Mouse (Mus musculus): ENCODE results near the gene Camk1g. TPM values are rescaled to one million over a fixed set of nuclear protein-coding genes. Genes with fewer than 3 reads are reported as not detected.

Gene Camk1g
- polyA plus RNA-seq, 1 experiment = not detected

- no peak for TF ChIP-seq GATA1 (IDR thresholded peaks at IDR 0.05; ENCODE audit: low read length)
Measured at GRCm38 (mm10) chr1:193382841-193383462, 12.9 kb upstream of the Camk1g start.

DNA sequence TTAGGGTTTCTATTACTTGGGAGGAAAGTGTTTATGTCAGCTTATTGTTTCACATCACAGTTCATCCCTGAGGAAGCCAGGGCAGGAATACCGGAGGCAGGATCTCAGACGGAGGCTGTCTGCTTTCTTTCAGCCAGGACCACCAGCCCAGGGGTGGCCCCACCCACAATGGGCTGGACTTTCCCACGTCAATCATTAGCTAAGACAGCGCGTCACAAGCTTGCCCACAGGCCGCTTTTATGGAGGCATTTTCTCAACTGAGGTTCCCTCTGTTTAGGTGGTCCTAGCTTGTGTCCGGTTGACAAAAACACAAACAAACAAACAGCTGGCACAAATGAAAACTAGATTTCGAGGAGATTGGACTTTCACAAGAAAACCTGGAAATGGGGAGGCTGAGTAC is 12.3 kb upstream of the Camk1g start:
- TF ChIP-seq GATA1 (IDR thresholded peaks at IDR 0.05; ENCODE audit: low read length) = no peak

- no peak for TF ChIP-seq GATA1 (IDR thresholded peaks at IDR 0.05; ENCODE audit: low read length)
Measured at GRCm38 (mm10) chr1:193381597-193382404, 11.7 kb upstream of the Camk1g start.

- TF ChIP-seq GATA1 (IDR thresholded peaks at IDR 0.05; ENCODE audit: low read length) = no peak
Measured at GRCm38 (mm10) chr1:193380877-193381276, 10.8 kb upstream of the Camk1g start.

DNA sequence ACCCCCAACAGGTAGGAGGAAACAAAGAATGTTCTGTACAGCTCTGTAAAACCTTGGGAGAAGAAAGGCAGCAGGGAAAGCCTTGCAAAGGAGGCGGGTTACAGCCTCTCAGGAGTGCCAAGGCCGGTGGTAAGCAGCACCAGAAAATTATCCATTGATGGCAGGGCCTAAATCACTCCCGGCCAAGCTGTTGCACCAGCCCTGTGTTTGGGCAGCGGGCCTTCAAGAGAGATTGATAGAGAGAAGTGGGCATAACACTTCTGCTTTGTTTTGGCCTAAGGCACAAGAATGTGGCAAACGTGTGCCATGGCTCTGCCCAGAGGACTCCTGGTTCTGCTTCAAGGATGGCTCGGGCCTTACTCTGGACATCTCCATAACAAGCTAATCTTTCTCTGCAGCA is 9.5 kb upstream of the Camk1g start:
- TF ChIP-seq GATA1 (IDR thresholded peaks at IDR 0.05; ENCODE audit: low read length) = no peak

DNA sequence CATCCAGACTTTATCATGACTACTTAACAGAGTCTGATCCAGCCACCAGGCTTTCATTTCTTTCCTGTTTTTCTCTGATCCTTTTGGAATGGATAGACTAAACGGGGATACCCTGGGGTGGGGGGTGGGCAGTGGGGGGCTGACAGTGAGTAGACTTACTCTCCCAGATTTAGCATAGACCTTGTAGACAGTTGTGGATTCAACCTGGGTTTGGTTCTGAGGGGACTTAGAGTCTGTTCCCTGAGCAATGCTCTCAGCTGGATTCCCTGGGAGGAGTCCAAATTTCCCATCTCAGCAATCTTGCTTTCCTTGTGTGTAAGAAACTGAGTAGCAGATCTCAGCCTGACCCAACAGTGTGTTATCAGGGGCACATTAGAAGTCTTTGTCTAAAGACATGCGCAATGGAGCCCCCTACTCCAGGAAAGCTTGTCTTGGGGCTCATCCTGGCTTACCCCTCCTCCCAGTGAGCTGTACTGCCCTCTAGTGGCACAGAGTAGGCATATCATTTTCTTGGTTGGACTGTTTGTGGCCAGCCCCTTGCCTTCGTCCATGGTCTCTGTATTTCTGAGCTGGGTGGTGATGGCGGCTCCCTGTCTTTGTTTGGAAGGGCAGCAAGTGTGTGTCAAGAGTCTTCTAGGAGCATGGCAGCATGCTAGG is 6.5 kb upstream of the Camk1g start:
- TF ChIP-seq GATA1 (IDR thresholded peaks at IDR 0.05; ENCODE audit: low read length) = no peak

DNA sequence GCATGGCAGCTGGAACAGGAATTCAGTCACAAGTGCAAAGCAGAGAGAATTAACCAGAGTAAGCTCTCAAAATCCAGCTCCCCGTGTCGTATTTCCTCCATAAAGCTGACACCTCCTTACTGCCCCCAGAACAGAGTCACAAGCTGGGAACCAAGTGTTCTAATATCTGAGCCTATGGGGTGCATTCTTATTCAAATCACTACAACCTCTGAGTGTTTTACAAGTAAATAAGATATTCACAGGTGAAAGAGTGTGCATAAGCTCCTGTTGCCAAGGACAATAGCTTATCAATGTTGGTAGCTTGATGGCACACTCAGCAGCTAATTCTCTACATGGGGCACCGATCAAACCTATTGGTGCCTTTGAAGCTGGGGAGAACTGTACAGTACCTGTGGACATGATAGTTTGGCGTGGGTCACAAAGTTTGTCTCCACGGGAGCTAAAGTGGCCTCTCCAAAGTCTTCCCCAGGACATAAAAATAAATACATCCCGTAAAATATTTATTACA is 3.9 kb upstream of the Camk1g start:
- no peak for TF ChIP-seq GATA1 (IDR thresholded peaks at IDR 0.05; ENCODE audit: low read length)

GRCm38 (mm10) chr1:193369091-193369490 is 1.0 kb downstream of the Camk1g start:
- no peak for TF ChIP-seq GATA1 (IDR thresholded peaks at IDR 0.05; ENCODE audit: low read length)

DNA sequence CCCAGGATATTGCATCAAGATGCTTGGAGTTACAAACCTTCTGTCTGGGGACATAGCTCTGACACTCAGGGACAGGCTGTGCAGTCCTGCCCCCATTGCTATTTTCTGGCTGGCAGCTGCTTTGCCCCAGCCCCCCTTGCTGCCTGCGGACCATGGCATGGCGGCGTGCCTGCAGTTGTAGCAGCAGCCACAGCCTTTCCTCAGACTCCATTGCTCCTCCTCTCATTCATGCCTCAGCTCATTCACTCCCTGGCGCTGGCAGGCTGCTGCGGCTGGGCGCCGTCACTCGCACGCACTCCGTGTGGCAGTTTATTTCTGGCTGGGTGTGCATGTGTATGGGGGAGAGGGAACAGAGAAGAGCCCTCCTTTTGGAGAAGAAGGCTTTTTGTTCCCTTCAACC is 2.0 kb downstream of the Camk1g start:
- TF ChIP-seq GATA1 (IDR thresholded peaks at IDR 0.05; ENCODE audit: low read length) = no peak

DNA sequence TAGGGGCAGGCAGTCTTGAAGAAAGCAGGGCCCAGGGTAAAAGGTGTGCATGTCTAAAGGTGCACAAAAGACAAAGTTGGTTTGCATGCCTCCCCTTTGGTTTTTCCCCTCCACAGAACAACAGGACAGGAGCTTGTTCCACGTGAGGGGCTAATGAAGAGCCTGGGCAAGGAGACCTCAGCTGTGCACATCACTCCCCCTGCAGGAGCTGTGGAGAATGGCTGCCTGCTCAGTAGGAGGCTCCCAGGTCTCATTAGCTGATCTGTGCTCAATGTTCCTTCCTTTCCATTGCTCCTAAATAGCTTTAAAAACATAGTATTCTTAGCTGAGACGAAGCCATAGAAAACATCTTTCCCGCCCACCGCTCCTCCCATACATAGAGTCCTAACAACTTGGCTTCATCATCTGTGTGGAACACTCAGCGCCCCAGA is 6.3 kb downstream of the Camk1g start:
- TF ChIP-seq GATA1 (IDR thresholded peaks at IDR 0.05; ENCODE audit: low read length) = no peak

- no peak for TF ChIP-seq GATA1 (IDR thresholded peaks at IDR 0.05; ENCODE audit: low read length)
Measured at GRCm38 (mm10) chr1:193362078-193362477, 8.0 kb downstream of the Camk1g start.

GRCm38 (mm10) chr1:193361181-193361580 is 8.9 kb downstream of the Camk1g start:
- no peak for TF ChIP-seq GATA1 (IDR thresholded peaks at IDR 0.05; ENCODE audit: low read length)

DNA sequence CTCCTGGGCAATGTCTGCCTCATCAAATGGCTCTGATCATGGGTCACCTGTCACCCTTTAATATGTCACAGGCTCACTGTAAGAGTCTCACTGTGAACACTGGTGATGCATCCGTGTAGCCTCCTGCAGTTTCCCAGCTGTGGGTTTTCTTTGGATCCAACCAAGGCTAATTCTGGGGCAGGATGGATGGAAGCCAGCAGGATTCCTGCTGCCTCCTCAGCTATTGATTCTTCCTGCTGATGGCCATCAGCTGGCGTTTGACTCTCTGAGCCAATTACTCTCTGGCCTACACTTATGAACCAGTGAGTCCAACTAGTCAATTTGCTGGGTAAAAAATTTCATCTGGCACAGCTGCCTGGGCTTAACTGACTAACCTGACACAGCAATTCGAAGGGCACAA is 10.9 kb downstream of the Camk1g start:
- no peak for TF ChIP-seq GATA1 (IDR thresholded peaks at IDR 0.05; ENCODE audit: low read length)

- no peak for TF ChIP-seq GATA1 (IDR thresholded peaks at IDR 0.05; ENCODE audit: low read length)
Measured at GRCm38 (mm10) chr1:193351583-193351982, 18.5 kb downstream of the Camk1g start.

GRCm38 (mm10) chr1:193350546-193350801 is 19.6 kb downstream of the Camk1g start:
- no peak for TF ChIP-seq GATA1 (IDR thresholded peaks at IDR 0.05; ENCODE audit: low read length)

DNA sequence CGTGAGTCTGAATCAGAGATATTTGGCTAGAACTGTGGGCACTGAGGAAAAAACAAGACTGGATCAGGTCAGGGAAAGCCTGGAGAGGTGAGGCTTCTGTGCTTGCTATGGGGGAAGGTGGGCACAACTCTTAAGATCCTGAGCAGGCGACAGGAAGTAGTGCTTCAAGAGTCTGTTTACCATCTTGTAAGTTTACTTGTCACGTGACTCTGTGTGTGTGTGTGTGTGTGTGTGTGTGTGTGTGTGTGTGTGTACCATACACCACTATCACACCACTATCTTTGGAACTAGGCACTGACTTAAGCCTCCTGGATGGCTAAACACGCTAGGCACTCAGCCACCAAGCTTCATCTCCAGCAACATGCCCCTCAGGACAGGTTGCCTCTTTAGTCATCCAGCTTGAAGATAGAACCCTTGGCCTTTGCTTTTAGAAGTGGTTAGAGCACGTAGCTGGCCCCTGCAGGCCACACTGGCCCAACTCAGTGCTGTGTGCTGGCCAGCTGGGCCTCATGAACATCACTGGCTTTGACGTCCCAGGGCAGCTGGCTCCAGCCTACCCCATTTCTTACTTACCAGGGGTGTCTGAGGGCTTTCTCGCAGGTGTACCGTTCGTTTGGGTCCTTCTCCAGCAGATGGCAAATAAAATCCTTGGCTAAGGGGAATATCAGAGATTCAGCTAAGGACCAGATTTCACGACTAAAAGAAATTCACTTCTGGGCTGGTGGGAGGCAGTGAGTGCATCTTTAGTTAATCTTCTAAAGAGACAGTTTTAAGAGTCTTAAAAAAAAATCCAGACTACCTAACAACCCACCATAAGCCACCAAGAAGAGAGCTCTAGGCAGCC is 20.2 kb downstream of the Camk1g start:
- TF ChIP-seq GATA1 (IDR thresholded peaks at IDR 0.05; ENCODE audit: low read length) = no peak
